Comparison of ENCODE assay signal across 8 mouse cellular contexts in the genomic region with DNA sequence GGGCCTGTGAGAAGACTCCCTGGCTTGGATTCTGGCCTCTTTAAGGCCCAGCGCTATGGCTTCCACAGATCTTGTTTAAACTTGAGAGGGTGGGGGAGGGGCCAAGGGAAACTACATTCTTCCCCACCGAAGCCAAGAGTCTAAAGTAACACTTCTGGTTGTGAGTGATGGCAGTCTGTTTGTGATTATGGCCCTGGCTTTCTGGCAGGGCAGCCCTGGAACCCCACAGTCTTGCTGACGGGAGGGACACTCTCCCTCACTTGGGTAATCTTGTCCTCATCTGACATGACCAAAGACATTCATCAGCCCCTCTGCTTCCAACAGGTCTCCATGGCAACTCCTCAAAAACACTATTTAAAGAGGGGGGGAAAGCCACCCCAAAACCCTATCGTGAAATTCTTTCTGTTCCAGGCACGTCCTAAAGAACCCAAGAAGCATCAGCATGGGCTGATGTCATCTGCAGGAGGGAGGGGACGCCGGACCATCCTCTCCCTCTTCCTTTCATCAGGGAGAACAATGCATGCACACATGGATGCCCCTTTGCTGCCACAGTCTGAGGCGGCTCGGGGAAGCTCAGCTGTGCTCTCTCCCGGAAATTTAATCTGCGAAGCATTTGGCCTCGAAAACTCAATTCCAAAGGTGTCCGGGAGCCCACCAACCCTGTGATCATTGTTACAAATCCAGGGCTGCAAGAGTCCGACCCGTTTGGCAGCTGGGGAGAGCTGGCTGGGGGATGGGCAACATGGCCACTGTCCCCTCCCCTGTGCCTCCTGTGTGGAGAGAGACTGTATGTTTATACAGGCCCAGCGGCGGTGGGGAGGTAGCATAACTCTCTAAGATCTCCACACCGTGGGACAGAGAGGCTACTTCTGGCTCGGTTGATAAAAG.
DNase-seq lines count a peak whose midpoint lies in the region; ATAC-seq and TF ChIP-seq lines count a peak whose summit lies in the region.

No protein-coding gene starts in this region.

- 55% methylated on average over 19 of the region's 19 CpGs for WGBS in liver, embryonic 11.5 days
- 6% methylated on average over 19 of the region's 19 CpGs for WGBS in forebrain, embryonic 13.5 days
- WGBS in lung, postnatal 0 days: 9% methylated on average over 19 of the region's 19 CpGs
- 15% methylated on average over 19 of the region's 19 CpGs for WGBS in stomach, embryonic 16.5 days
- 61% methylated on average over 19 of the region's 19 CpGs for WGBS in cerebellum, adult 2 months

- H3K4me2 ChIP-seq in liver, embryonic 11.5 days: no peak overlapping the region
- H3K4me2 ChIP-seq in forebrain, embryonic 13.5 days: peak overlapping the region; percentile 43
- no peak overlapping the region for H3K4me2 ChIP-seq in lung, postnatal 0 days (replicated peaks; ENCODE audit: low read depth, low read length)
- peak overlapping the region; percentile 23 for H3K4me2 ChIP-seq in stomach, embryonic 16.5 days (ENCODE audit: low read depth, low read length)

- no peak overlapping the region for H3K9ac ChIP-seq in liver, embryonic 11.5 days (ENCODE audit: low read depth, low read length)
- peak overlapping the region; percentile 17; the same call in 1 of the 2 replicates for H3K9ac ChIP-seq in forebrain, embryonic 13.5 days
- no peak overlapping the region for H3K9ac ChIP-seq in lung, postnatal 0 days (replicated peaks; ENCODE audit: low read depth)
- peak overlapping the region; percentile 4 for H3K9ac ChIP-seq in stomach, embryonic 16.5 days (ENCODE audit: low read length)

- H3K9me3 ChIP-seq in liver, embryonic 11.5 days (ENCODE audit: control insufficient read depth, low read length): no peaks in the 10 kb centered on the region
- H3K9me3 ChIP-seq in forebrain, embryonic 13.5 days (replicated peaks): no peaks in the 10 kb centered on the region
- no peaks in the 10 kb centered on the region for H3K9me3 ChIP-seq in lung, postnatal 0 days (ENCODE audit: low read length)
- H3K9me3 ChIP-seq in stomach, embryonic 16.5 days (replicated peaks; ENCODE audit: control insufficient read depth, low read length): no peaks in the 10 kb centered on the region

- no peak for DNase-seq in liver, embryonic 11.5 days (ENCODE audit: low spot score)
- no peak for DNase-seq in liver
- DNase-seq in lung, postnatal 0 days (ENCODE audit: low spot score): peak; percentile 90
- no peak for DNase-seq in MN1 (ENCODE audit: low spot score)
- no peak for DNase-seq in cerebellum, adult 2 months
- DNase-seq in right cerebral cortex, postnatal 36 days (ENCODE audit: low spot score in 2 of 2): no peak

- no peak for TF ChIP-seq CTCF in lung, postnatal 0 days (IDR thresholded peaks at IDR 0.05)
- TF ChIP-seq CTCF in cerebellum, adult 2 months (IDR thresholded peaks at IDR 0.05; ENCODE audit: borderline replicate concordance, insufficient read depth, low read depth, low read length): no peak

- TF ChIP-seq POLR2A in cerebellum, adult 2 months (IDR thresholded peaks at IDR 0.05; ENCODE audit: borderline replicate concordance, insufficient read depth, low read length): no peak

- H3K27me3 ChIP-seq in liver, embryonic 11.5 days (replicated peaks; ENCODE audit: control insufficient read depth, insufficient read depth, low read length): no peaks in the 10 kb centered on the region
- no peaks in the 10 kb centered on the region for H3K27me3 ChIP-seq in forebrain, embryonic 13.5 days
- no peaks in the 10 kb centered on the region for H3K27me3 ChIP-seq in lung, postnatal 0 days (replicated peaks; ENCODE audit: insufficient read depth, low read length)
- H3K27me3 ChIP-seq in stomach, embryonic 16.5 days (ENCODE audit: control insufficient read depth, insufficient read depth, low read length): no peaks in the 10 kb centered on the region
- H3K27me3 ChIP-seq in cerebellum, adult 2 months (ENCODE audit: control insufficient read depth, insufficient read depth, low read length): no peaks in the 10 kb centered on the region

- peak overlapping the region; percentile 46; the same call in 1 of the 2 replicates for H3K27ac ChIP-seq in liver, embryonic 11.5 days (ENCODE audit: low read depth, low read length)
- peak overlapping the region; percentile 79 for H3K27ac ChIP-seq in forebrain, embryonic 13.5 days
- peak overlapping the region; percentile 78 for H3K27ac ChIP-seq in lung, postnatal 0 days (ENCODE audit: low read length)
- peak overlapping the region; percentile 78 for H3K27ac ChIP-seq in stomach, embryonic 16.5 days (ENCODE audit: low read length)
- no peak overlapping the region for H3K27ac ChIP-seq in cerebellum, adult 2 months (ENCODE audit: insufficient read depth, low read length)

- ATAC-seq in liver, embryonic 11.5 days (replicated peaks; ENCODE audit: low FRiP score): no peak
- ATAC-seq in forebrain, embryonic 13.5 days: peak; percentile 76
- peak; percentile 70 for ATAC-seq in lung, postnatal 0 days
- 0 out of 2 replicates have a peak, but pooled peaks have one; percentile 12 for ATAC-seq in stomach, embryonic 16.5 days (ENCODE audit: insufficient read depth, low FRiP score)

- TF ChIP-seq EP300 in lung, postnatal 0 days (IDR thresholded peaks at IDR 0.05): no peak; the same call in 1 of the 2 replicates

- no peaks in the 10 kb centered on the region for H3K36me3 ChIP-seq in liver, embryonic 11.5 days (ENCODE audit: control insufficient read depth, insufficient read depth, low read length)
- H3K36me3 ChIP-seq in forebrain, embryonic 13.5 days (ENCODE audit: poor library complexity, severe bottlenecking): no peaks in the 10 kb centered on the region
- H3K36me3 ChIP-seq in lung, postnatal 0 days (ENCODE audit: insufficient read depth, low read length): 0 out of 2 replicates have a peak, but pooled peaks cover 4% of the 10 kb centered on the region
- peaks cover 2% of the 10 kb centered on the region; the same call in 1 of the 2 replicates for H3K36me3 ChIP-seq in stomach, embryonic 16.5 days (ENCODE audit: control insufficient read depth, insufficient read depth, low read length)

- H3K4me3 ChIP-seq in liver, embryonic 11.5 days (ENCODE audit: low read depth, low read length): no peak overlapping the region
- H3K4me3 ChIP-seq in forebrain, embryonic 13.5 days: no peak overlapping the region
- H3K4me3 ChIP-seq in lung, postnatal 0 days (ENCODE audit: low read depth, low read length): no peak overlapping the region
- H3K4me3 ChIP-seq in stomach, embryonic 16.5 days (replicated peaks; ENCODE audit: low read length): no peak overlapping the region
- no peak overlapping the region for H3K4me3 ChIP-seq in cerebellum, adult 2 months (replicated peaks; ENCODE audit: insufficient read depth, low read depth, low read length)

- peaks cover 20% of the 10 kb centered on the region for H3K4me1 ChIP-seq in liver, embryonic 11.5 days (replicated peaks; ENCODE audit: control insufficient read depth, insufficient read depth, low read length)
- H3K4me1 ChIP-seq in forebrain, embryonic 13.5 days: peaks cover 25% of the 10 kb centered on the region
- peaks cover 32% of the 10 kb centered on the region for H3K4me1 ChIP-seq in lung, postnatal 0 days (ENCODE audit: insufficient read depth, low read depth, low read length)
- H3K4me1 ChIP-seq in stomach, embryonic 16.5 days (ENCODE audit: control insufficient read depth, insufficient read depth, low read length): peaks cover 34% of the 10 kb centered on the region
- H3K4me1 ChIP-seq in cerebellum, adult 2 months (ENCODE audit: control insufficient read depth, insufficient read depth, low read length): peaks cover 30% of the 10 kb centered on the region

Comparison
In these comparisons a context has a peak if more than half of its experiments do, and no peak if none do; other contexts are left out.
1. H3K4me2 ChIP-seq: peak in forebrain, embryonic 13.5 days (single experiment) and stomach, embryonic 16.5 days (single experiment); none in liver, embryonic 11.5 days (single experiment) and lung, postnatal 0 days (single experiment).
2. H3K9ac ChIP-seq: peak in forebrain, embryonic 13.5 days (single experiment) and stomach, embryonic 16.5 days (single experiment); none in liver, embryonic 11.5 days (single experiment) and lung, postnatal 0 days (single experiment).